Mouse (Mus musculus) neural tube, embryonic 10.5 days (tissue): Measurements from ENCODE around the gene Art2b.
"Not testable (repeated sequence)": the region's sequence is repeated elsewhere in the genome, so short reads cannot be mapped to it uniquely, and the experiment has no call there.

Experiments
- DNase-seq: peaks from one replicate; pipeline ENCODE4 v3.0.0-alpha.2; 2017; ENCODE audit warnings: low spot score; ENCODE audit errors: extremely low spot score

The Art2b gene

GRCm38 (mm10) chr7:101585408-101585807, at the start of gene Art2b:
Art2b (minus strand) TSS chr7:101585600.
- no peak for DNase-seq

- no peak for DNase-seq
Observed at GRCm38 (mm10) chr7:101634513-101634912, 49.1 kb upstream of the Art2b start.

GRCm38 (mm10) chr7:101633629-101634177, 48.3 kb upstream of the Art2b start:
- no peak for DNase-seq

- DNase-seq = no peak
Observed at GRCm38 (mm10) chr7:101628481-101628880, 43.1 kb upstream of the Art2b start.

DNA sequence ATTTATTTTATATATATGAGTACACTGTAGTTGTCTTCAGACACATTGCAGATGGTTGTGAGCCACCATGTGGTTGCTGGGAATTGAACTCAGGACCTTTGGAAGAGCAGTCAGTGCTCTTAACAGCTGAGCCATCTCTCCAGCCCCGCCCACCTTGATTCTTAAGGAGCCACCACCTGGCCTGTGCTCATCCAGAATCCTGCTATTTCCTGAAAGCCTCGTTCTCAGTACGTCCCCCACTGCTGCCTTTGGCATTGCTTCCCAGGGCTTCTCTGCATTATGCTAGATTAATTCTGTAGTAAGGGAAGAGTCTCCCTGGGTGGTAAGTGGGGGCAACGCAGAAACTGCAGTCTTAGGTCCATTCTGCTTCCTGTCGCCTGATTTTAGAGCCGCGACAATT, 41.8 kb upstream of the Art2b start:
- not testable (repeated sequence) for DNase-seq

- DNase-seq = no peak
Observed at GRCm38 (mm10) chr7:101624283-101624682, 38.9 kb upstream of the Art2b start.

- DNase-seq = not testable (repeated sequence)
Observed at GRCm38 (mm10) chr7:101621861-101622260, 36.5 kb upstream of the Art2b start.

GRCm38 (mm10) chr7:101620373-101620772, 35.0 kb upstream of the Art2b start:
- DNase-seq = peak; percentile 38

DNA sequence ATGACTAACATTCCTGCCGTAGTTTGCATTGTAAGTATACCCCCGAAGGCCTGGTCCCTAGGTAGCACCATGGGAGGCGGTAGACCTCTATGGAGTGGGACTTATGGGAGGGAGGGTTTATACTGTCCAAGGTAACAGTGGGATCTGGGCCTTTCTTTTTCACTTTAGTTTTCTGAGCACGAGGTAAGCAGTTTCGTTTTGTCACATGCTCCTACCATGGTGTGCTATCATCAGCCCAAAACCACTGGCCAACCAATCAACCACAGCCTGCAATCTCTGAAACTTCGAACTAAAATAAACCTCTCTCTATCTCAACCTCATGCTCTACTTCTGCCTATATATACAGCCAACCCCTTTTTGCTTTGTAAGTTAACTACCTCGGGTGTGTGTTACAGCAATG, 32.9 kb upstream of the Art2b start:
- no peak for DNase-seq

GRCm38 (mm10) chr7:101617438-101618165, 32.2 kb upstream of the Art2b start:
- DNase-seq = no peak

DNA sequence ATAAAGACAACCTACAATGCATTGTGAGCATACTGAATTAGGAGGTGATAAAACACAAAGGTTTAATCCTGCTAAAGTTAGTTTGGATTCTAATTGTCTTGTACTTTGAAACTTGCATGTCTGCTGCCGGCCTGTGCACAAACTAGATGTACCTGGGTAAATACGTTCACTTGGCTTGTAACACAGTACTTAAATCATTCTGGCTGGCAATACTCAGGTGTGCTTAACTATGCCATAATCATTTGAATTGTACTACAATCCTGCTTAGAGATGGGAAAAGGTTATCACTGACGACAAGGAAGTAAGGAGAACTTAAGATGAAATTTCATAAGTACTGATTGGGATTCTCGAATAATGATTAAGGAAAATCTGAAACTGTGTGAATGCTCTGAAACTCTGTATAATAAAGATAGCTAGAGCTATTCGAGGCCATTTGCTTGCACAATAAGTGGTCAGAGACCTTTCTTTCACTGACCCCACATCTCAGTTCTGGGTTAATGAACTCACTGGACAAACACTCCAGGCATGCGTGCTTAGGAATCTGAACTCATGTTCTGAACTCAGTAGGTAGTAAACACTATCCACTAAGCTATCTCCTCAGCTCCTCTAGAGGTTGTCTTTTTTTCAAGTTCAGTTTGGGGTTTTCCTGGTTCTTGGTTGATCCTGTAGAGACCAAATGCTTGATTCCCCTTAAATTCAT, 30.9 kb upstream of the Art2b start:
- DNase-seq = no peak

GRCm38 (mm10) chr7:101615406-101615805, 30.0 kb upstream of the Art2b start:
- no peak for DNase-seq

GRCm38 (mm10) chr7:101612786-101613527, 27.6 kb upstream of the Art2b start:
- not testable (repeated sequence) for DNase-seq

DNA sequence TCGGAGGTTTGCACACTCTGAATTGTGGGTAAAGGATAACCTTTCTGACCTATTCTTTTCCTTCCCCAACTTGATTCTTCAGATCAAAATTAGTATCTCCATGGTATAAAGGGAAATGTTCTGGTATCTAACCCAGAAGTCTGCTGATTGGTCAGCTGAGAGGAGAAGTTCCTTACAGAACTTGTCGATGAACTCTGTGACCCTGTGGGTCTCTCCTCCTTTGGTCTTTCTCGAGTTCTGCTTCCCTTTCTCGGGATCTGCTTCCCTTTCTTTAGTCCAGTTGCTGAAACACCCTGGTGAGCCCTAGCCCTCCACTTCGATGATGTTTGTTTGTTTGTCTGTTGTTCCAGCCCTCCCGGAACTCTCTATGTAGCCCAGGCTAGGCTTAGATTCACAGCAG, 22.4 kb upstream of the Art2b start:
- DNase-seq = no peak

DNA sequence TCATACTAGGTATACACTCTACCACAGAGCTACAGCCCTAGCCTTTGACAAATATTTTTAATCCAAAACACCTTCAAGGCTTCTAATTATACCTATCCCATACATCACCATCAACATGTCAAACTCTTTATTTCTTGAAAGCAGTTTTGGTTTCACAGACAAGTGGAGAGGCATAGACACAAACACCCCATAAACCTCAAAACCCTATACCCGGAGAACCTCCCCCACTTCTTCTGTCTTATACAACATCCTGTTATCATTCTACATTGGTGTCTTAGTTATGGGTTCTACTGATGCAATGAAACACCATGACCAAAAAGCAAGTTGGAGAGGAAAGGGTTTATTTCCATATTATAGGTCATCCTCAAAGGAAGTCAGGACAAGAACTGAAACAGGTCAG, 15.0 kb upstream of the Art2b start:
- no peak for DNase-seq

DNA sequence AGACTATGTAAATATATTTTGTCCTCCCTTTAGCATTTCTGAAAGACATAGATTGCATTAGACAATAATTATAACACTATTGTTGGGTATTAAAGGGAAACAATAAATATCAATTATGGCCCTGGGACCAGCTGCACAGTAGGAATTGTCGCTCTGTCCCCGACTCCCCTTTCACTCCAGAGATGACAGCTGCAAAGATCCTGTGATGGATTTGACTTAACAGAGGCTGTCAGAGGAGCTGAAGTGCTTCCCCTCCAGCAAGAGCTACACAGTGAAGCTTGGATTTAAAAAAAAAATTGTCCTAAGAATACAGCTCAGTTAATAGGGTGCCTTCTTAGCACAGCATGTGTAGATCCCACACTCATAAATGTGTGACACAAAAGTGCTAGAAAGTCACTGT, 13.1 kb upstream of the Art2b start:
- DNase-seq = no peak

DNA sequence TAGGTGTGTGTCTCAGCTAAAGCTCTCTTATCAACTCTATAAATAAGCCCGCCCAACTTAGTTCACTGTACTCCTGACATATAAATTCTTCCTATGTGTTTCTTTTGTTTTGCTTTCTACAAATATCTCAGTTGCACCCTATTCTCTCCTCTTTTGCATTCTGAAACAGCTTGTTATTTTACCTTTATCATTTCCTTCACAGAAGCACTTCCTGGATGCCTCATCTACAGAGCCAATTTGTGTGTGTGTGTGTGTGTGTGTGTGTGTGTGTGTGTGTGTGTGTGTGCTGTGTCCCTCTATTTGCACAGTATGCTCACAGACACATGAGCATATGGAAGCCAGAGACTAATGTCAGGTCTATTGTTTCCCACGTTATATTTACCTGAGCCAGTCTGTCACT, 9.6 kb upstream of the Art2b start:
- DNase-seq = no peak

DNA sequence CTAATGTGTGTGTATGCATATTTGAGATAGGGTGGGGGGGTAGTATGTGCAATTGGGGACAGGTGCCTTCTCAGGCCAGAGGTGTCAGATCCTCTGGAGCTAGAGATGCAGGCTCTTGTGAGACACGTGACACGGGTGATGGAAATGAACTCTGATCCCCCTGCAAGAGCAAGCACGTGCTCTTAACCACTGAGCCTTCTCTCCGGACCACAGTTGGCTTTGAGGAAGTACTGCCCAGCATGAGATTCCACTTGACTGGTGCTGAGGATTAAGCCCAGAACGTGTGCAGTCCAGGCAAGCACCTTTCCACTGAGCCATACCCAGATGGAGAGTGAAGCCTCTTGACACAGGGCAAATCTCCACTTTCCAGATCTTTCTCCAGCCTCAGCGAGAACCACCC, 1.1 kb downstream of the Art2b start:
- not testable (repeated sequence) for DNase-seq

DNA sequence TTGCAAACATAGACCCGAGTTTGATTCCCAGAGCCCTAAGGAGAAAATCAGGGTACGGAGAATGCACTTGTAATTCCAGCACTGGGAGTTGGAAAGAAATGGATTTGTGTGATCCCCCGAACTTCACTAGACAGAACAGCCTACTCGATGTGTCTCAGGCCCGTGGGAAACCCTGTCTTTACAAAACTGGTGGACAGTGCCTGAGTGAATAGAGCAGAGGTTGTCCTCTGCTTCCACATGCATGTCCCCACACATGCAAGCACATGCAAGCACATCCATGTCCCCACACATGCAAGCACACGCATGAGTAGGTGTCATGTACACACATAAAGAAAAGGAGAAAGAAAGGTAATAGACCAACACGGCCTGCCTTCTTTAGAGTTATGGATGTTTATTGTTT, 3.4 kb downstream of the Art2b start:
- DNase-seq = no peak

DNA sequence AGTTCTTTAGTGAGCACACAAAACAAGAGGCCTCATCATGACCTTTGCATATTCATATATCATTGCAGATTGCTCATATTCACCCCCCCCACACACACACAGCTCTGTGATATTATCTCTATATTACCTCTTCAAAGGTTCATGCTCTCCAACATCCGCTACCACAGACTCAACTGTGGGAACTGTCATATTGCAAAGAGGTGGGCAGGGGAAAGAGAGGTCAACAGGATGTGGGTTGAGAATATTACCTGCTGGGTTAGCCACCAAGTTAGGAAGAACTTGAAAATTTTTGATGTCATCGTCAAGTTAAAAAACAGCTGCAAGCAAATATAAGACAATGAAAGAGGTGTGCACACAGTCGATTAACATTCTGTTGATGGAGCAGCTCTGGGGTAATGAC, 4.5 kb downstream of the Art2b start:
- not testable (repeated sequence) for DNase-seq

DNA sequence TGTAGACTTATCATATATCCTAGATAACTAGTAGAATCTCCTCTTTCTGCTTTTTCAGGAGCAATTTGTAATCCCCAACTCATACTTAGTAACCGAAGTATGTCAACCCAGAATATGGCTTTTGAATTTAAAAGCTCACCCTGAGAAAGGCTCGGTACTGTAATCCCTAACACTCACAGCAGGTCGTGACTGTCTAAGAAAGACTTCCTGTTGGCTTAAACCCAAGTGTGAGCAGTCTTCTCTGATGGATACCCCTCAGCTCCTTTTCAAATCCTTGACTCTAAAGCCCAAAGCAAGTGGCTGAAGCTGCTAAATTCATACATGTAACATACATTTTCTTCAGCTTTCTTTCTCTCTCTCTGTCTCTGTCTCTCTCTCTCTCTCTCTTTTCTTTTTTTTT, 11.0 kb downstream of the Art2b start:
- DNase-seq = no peak

DNA sequence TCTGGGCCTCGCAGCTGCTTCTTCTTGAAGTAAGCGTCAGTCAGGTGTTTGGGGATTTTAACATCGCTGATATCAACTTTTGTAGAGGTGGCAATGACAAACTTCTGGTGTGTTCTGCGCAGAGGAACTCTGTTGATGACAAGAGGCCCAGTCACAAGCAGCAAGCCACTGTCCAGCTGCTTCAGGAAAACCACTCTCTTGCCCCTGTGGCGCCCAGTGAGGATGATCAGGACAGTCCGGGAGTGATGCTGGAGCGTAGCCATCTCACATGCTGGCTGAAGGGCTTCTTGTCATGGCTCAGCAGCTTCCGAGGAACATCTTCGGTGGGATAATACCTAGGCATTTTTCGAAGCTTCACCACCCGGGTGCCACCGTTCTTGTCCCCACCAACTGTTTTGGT, 11.8 kb downstream of the Art2b start:
- not testable (repeated sequence) for DNase-seq
